Mouse (Mus musculus): ENCODE measurements around the gene Slamf7. TPM values are rescaled to one million over a fixed set of nuclear protein-coding genes. Genes with fewer than 3 reads are reported as not detected.

Slamf7 gene
- total RNA-seq, 2 experiments from 2014 or later, result 0.59 to 1.7 TPM

Other genes with a start within 250 kb of the Slamf7 start
- gene Usf1, start 241.7 kb downstream of the Slamf7 start, total RNA-seq (2015), result 16.3 and 17.1 TPM in 2 replicates
- gene Usf1, start 241.7 kb downstream of the Slamf7 start, total RNA-seq (2017), result 61.3 and 64.3 TPM in 2 replicates
- gene Tstd1, start 234.2 kb downstream of the Slamf7 start, total RNA-seq (2015), result 0.42 and 0.67 TPM in 2 replicates
- 1.9 and 3.8 TPM in 2 replicates for gene Tstd1, start 234.2 kb downstream of the Slamf7 start, total RNA-seq (2017)
- gene F11r, start 215.5 kb downstream of the Slamf7 start, total RNA-seq (2015), result 0.15 and 0.44 TPM in 2 replicates
- 0.68 TPM in 1 of 2 replicates, not detected in the other for gene F11r, start 215.5 kb downstream of the Slamf7 start, total RNA-seq (2017)
- gene Alyref2, start 149.6 kb downstream of the Slamf7 start, total RNA-seq (2015), result 5.1 and 5.8 TPM in 2 replicates
- gene Alyref2, start 149.6 kb downstream of the Slamf7 start, total RNA-seq (2017), result 9.1 and 10.8 TPM in 2 replicates
- gene Itln1, start 117.7 kb downstream of the Slamf7 start, total RNA-seq (2015), result not detected in 2 replicates
- not detected in 2 replicates for gene Itln1, start 117.7 kb downstream of the Slamf7 start, total RNA-seq (2017)
- 5.0 and 6.5 TPM in 2 replicates for gene Cd244a, start 93.8 kb downstream of the Slamf7 start, total RNA-seq (2015)
- 6.1 and 9.8 TPM in 2 replicates for gene Cd244a, start 93.8 kb downstream of the Slamf7 start, total RNA-seq (2017)
- gene Ly9, start 45.6 kb downstream of the Slamf7 start, total RNA-seq (2015), result 18.9 and 20.7 TPM in 2 replicates
- gene Ly9, start 45.6 kb downstream of the Slamf7 start, total RNA-seq (2017), result 29.4 and 30.0 TPM in 2 replicates
- 232 and 271 TPM in 2 replicates for gene Cd48, start 29.0 kb upstream of the Slamf7 start, total RNA-seq (2015)
- gene Cd48, start 29.0 kb upstream of the Slamf7 start, total RNA-seq (2017), result 103 and 113 TPM in 2 replicates
- gene Slamf1, start 114.1 kb upstream of the Slamf7 start, total RNA-seq (2015), result 0.73 and 0.77 TPM in 2 replicates
- 0.29 and 0.41 TPM in 2 replicates for gene Slamf1, start 114.1 kb upstream of the Slamf7 start, total RNA-seq (2017)
- gene Cd84, start 186.7 kb upstream of the Slamf7 start, total RNA-seq (2015), result 34.0 and 36.0 TPM in 2 replicates
- 47.9 and 55.2 TPM in 2 replicates for gene Cd84, start 186.7 kb upstream of the Slamf7 start, total RNA-seq (2017)
- 1.6 and 2.5 TPM in 2 replicates for gene Gm10521, start 242.6 kb upstream of the Slamf7 start, total RNA-seq (2015)
- 1.6 and 2.4 TPM in 2 replicates for gene Gm10521, start 242.6 kb upstream of the Slamf7 start, total RNA-seq (2017)

Data from megakaryocyte progenitor cell, adult 5-6 weeks (primary cell).